Mouse (Mus musculus) cerebellum, adult 11-12 months (tissue): ENCODE data around the gene Igsf21.
A peak's percentile ranks its signal among the peaks of the same experiment; 100 is the strongest.

Source experiments
- DNase-seq: peaks from one replicate; pipeline ENCODE4 v3.0.0; 2022

The Igsf21 gene

GRCm38 (mm10) chr4:140038586-140039411 lies 207.8 kb downstream of the Igsf21 start:
- DNase-seq: no peak

- DNase-seq: no peak
Measured at GRCm38 (mm10) chr4:140037784-140038387, 208.7 kb downstream of the Igsf21 start.

GRCm38 (mm10) chr4:140035232-140035631 lies 211.4 kb downstream of the Igsf21 start:
- DNase-seq: no peak

GRCm38 (mm10) chr4:140033394-140033793 lies 213.2 kb downstream of the Igsf21 start:
- peak; percentile 61 for DNase-seq

- DNase-seq: peak; percentile 54
Measured at GRCm38 (mm10) chr4:140030415-140030814, 216.2 kb downstream of the Igsf21 start.

GRCm38 (mm10) chr4:140030040-140030386 lies 216.6 kb downstream of the Igsf21 start:
- DNase-seq: no peak

GRCm38 (mm10) chr4:140029324-140030039 lies 217.1 kb downstream of the Igsf21 start:
- DNase-seq: no peak

- DNase-seq: no peak
Measured at GRCm38 (mm10) chr4:140023833-140024232, 222.8 kb downstream of the Igsf21 start.

- no peak for DNase-seq
Measured at GRCm38 (mm10) chr4:140015916-140016315, 230.7 kb downstream of the Igsf21 start.

- DNase-seq: no peak
Measured at GRCm38 (mm10) chr4:140010728-140011470, 235.7 kb downstream of the Igsf21 start.

- no peak for DNase-seq
Measured at GRCm38 (mm10) chr4:140004932-140005331, 241.7 kb downstream of the Igsf21 start.

- DNase-seq: peak; percentile 80
Measured at GRCm38 (mm10) chr4:140004170-140004569, 242.4 kb downstream of the Igsf21 start.

GRCm38 (mm10) chr4:140002069-140002468 lies 244.5 kb downstream of the Igsf21 start:
- DNase-seq: no peak

GRCm38 (mm10) chr4:140000911-140001310 lies 245.7 kb downstream of the Igsf21 start:
- DNase-seq: no peak

- no peak for DNase-seq
Measured at GRCm38 (mm10) chr4:139999033-139999432, 247.6 kb downstream of the Igsf21 start.

- DNase-seq: no peak
Measured at GRCm38 (mm10) chr4:139995659-139996058, 250.9 kb downstream of the Igsf21 start.

GRCm38 (mm10) chr4:139993111-139993755 lies 253.4 kb downstream of the Igsf21 start:
- DNase-seq: no peak

GRCm38 (mm10) chr4:139986913-139987312 lies 259.7 kb downstream of the Igsf21 start:
- no peak for DNase-seq

GRCm38 (mm10) chr4:139978716-139979115 lies 267.9 kb downstream of the Igsf21 start:
- no peak for DNase-seq

GRCm38 (mm10) chr4:139977308-139977781 lies 269.2 kb downstream of the Igsf21 start:
- no peak for DNase-seq
